Mouse (Mus musculus) embryo, embryonic 9.5 days (tissue): ENCODE results near the gene Pld1.
"Not testable (repeated sequence)": the region's sequence is repeated elsewhere in the genome, so short reads cannot be mapped to it uniquely, and the experiment has no call there.

Experiments used
- DNase-seq: peaks from one replicate; pipeline ENCODE4 v3.0.0-alpha.2; 2017; ENCODE audit errors: extremely low spot score

Gene Pld1

DNA sequence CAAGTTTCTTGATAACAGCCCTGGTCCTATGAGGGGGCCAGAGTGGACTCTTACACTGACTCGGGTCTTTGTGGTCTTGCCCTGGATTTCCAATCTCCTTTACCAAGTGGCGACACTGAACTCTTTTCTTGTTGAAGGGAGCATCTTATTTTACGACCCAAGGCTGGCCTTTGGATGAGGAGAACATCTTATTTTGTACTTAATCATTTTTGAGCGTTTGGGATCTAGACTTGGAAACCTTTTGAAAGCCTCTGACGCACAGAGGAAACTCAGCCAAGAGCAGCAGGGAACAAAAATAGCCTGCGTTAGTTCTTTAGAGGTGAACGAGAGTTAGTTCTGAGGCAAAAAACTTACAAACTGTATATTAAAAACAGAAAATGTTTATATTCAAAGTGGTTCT is 4.5 kb downstream of the Pld1 start:
- no peak for DNase-seq

DNA sequence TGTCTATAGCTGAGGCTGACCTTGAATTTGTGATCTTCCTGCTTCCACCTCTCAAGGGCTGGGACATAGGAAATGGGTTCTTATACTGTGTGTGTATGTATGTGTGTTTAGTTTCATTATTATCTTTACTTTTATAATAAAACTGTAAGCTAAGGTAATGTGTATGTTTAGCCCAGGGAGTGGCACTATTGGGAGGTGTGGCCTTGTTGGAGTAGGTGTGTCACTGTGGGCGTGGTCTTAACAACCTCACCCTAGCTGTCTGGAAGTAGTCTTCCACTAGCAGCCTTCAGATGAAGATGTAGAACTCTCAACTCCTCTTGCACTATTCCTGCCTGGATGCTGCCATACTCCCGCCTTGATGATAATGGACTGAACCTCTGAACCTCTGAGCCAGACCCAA is 6.9 kb downstream of the Pld1 start:
- DNase-seq, result not testable (repeated sequence)

DNA sequence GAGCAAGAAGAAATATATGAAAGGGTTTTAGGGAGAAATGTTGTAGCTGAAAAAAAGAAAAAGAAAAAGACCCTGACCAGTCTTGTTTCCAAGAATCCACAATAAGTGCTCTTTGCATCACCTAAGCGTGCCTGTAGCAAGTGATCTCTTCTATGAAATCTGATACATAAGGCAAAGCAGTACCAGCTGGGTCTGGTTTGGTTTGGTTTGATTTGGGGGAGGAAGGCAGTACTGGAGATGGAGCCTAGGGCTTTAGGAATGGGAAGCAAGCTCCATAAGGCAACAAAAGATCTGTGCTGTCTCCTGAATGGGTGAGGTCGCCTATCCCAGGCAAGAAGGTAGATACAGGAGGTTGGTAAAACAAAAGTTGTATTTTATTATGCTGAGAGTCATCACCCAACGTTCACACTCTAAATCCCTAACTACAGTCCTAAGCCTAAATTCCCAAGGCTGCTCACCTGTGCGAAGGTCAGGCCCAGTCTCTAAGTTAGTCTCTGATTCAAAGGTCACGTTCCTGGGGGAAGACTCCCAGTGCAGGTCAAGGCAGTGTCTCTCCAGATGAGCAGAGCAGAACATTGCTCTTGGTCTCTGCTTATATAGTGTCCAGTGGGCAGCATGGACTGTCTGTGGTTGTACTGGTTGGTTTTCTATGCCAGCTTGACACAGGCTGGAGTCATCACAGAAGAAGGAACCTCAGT is 10.8 kb downstream of the Pld1 start:
- DNase-seq, result no peak

DNA sequence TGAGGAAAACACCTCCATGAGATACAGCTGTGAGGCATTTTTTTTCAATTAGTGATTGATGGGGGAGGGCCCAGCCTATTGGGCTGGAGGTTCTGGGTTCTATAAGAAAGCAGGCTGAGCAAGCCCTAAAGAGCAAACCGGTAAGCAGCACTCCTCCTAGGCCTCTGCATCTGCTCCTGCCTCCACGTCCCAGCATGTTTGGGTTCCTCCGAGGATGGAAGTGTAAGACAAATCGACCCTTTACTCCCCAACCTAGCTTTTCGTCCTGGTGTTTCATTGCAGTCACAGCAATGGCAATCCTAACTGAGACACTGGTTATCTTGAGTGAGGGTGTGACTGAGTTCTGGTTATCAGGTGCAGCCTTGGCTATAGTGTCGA is 11.4 kb downstream of the Pld1 start:
- no peak for DNase-seq

DNA sequence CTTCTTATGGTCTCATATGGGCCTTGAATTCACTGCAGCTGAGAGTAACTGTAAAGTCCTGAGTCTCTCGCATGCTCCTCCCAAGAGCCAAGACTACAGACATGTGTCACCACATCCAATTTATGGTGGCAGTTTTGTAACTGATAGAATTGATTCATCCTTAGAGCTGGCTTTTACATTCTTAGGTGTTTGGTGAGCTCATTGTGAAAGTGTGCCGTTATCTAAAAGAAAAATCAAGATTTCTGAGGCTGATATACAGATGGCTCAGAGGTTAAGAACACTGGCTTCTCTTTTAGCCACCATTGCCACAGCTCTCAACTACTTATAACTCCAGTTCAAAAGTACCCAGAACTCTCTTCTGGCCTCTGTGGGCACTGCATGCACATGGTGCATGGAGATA is 12.2 kb downstream of the Pld1 start:
- no peak for DNase-seq

DNA sequence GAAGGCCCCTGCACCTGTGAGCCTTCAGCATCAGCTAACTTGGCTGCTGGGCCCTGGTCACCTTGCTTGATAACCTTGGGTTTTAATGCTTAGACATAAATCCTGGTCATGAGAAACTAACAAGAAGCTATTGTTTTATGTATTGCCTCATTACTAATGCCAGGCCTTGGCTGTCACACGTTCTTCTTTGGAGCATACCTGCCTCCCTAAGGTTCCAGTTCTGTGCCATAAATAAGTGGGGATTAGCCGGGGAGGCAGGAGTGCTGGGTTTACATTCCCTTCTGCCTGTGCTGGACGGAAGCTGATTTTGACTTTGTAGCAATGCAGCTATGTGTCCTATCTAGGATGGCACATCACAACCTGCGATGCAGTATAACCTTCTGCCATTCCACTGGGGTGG is 13.2 kb downstream of the Pld1 start:
- no peak for DNase-seq

DNA sequence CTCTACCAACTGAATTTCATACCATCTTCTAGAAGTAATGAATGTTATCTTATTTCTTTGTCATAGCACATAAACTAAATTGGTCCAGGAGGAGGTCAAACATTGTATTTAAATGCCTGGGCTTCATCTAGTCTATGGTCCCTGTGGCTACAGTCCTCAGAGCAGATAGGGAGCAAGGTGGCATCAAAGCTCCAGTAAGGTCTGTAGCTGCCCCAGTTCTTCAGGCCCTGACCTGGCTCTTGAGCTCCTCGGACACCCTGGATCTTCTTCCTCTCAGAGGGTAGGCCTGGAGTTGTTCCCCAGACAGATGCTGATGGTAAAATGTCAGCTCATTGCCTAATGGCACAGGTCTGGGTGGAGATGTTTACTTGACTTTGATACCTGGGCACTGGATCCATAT is 17.5 kb downstream of the Pld1 start:
- DNase-seq, result no peak

DNA sequence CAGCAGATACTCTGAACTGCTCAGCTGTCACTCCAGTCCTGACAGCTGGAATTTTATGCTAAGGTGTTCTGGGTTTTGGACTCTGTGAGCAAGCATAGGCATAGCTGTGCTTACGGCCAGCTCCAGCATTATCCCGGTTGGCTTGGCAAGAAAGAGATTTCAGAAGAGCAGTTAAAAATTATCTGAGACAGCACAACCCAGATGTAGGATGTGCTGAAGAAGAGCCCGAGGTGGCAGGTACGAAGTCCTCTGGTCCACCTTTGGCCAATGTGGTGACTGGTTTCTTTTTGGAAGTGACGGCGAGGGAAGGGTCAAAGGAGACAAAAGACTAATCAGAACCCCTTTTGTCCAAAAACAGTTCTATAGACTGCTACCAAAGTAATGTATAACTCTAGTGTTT is 20.7 kb downstream of the Pld1 start:
- no peak for DNase-seq

DNA sequence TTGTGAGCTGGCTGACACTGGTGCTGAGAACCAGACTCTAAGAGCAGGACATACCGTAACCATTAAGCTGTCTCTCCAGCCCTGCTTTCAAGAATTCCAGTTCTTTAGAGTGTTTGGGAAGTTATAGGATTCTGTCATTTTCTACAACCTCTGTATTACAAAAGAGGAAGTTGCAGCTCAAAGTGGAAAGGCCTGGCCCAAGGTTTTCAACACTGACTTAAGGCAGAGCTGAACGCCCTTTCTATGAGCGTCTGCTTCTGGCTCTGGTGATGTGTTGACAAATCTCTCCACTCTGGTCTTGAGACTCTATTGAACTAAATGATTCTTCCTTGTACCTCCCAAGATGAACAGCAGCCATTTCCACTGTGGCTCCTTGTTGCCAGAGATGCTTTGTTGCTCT is 22.7 kb downstream of the Pld1 start:
- DNase-seq, result no peak

DNA sequence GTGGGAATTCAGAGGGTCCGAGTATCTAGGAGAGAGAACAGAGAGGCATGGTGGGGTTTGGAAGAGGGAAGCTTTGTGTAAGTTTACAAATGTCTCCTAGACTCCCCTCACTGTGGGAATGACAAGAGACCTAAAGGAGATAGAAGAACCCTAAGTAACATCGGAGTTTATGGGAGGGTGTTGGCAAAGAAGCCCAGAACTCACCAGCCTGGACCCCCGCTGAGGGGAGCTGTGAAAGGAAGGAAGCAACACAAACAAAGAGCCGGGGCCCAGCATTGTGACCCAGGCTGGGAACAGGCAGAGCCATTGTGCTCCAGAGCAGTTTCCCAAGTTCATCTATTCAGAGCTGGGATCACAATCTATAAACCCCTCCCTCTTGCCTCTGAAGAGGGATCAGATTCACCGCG is 25.3 kb downstream of the Pld1 start:
- peak; percentile 37 for DNase-seq

DNA sequence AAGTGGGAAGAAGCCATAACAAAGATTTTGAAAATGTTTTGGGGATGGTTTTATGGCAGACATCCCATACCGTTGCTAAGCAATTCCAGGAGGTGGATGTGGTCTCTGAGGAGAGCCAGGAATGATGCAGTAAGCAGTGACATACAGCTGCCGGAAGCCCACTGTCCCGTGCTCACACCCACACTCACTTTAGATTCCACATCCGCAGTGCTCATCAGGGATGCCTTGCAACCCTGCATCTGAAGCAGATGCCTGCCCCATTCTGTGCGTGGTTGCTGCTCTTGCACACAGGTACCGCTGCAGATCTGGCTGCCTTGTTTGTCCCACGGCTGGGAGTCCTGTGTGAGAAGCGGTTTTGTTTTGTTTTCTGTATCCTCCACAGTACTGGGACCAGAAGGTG is 30.2 kb downstream of the Pld1 start:
- DNase-seq, result no peak

DNA sequence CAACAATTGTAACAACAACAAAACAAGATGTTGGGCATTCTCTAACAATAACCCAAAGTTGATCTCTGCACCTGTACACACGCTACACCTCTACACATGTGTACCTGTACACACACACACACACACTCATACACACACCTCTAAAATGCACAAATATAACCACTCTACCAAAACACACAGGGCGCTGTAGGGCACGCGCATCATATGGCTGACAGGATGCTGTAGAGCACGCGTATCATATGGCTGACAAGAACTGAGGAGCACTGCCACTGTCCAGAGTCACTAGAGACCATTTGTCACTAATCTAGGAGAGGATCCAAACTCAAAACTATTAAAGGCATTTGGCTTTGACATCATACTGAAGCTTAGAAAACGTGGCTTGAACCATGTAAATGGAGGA is 35.4 kb downstream of the Pld1 start:
- no peak for DNase-seq

DNA sequence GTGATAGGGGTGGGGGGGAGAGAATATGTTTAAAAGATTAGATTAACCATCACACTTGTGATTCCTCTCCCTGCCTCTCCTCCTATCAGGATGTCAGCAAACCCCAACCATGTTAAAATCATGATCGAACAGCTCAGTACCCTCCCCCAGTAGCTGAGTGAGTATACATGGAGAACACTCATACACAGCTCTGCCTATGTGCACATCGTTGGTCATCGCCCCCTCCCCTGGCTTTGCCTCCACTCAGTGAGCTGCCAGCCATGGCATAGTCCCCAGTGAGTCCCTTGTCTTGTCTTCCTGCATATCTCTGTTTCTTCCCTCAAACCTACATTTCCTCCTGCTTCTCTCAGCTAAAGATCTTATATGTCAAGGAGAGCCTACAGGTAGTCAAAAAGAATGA is 36.5 kb downstream of the Pld1 start:
- DNase-seq, result no peak

DNA sequence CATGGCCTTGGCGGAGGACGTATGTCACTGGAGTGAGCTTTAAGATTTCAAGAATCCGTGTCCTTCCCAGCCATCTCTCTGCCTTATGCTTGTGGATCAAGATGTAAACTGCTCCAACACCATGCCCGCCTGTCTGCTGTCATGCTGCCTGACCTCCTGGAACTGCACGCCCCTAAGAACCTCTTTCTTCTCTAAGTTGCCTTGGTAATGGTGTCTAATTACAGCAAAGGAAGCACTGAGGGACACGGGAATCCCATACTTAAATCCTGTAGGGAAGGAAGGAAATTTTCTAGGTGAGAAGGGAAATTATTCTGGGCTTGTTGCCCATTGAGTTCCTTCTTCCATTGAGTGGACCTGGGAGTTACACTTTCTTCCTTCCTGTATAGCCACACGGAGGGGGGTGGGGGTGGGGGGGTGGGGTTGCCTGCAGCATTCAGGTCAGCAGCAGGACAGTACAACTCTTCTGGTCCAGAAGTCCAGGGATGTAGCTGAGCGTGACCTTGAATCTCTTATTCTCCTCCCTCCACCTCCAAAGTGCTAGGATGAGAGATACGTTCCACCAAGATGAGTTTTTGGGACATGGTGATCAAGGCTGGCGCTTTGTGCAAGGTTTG is 38.5 kb downstream of the Pld1 start:
- no peak for DNase-seq

DNA sequence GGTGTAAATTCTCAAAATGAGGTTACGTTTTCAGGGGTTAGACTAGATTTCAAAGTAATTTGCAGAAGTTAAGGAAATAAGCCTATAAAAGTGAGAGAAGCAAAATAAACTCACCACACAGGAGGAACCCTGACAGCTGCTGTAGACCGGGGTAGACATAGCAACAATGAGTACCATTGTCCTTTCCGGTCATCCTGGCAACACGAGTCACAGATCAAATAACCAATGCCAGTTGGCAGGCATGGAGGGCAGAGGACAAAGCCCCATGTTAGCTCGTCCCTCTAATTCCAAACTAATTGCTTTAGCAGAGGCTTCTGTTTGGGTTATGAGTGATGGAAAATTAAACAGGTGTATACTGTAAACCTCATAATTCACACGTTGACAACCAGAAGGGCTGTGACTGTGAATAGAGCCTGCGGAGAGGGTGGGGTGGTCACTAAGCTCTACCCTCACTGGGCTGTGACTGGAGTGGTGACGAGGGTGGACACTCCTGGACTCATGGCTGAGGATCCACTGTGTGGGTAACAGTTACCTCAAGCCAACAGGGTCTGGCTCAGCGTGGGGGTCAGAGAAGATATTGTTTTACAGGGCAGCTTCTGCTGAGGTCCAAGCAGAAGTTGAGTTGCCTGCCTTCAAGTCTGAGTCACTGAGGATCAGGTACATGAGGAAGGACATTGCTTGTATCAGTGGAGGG is 39.7 kb downstream of the Pld1 start:
- no peak for DNase-seq

DNA sequence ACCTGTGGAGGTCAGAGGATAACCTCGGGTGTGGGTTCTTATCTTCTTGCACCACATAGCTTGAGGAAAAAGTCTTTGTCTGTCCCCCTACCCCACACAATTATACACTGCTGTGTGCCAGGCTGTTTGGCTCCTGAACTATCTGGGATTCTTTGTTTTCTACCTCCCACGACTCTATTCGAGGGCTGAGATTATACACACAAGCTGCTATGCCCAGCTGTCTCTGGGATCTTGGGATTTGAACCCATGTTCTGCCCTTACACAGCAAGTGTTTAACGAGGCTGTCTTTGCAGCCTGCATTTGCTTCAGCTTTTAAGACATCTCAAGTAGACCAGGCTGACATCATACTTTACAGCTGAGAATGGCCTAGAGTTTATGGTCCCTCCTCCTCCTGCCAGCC is 43.1 kb downstream of the Pld1 start:
- DNase-seq, result no peak

DNA sequence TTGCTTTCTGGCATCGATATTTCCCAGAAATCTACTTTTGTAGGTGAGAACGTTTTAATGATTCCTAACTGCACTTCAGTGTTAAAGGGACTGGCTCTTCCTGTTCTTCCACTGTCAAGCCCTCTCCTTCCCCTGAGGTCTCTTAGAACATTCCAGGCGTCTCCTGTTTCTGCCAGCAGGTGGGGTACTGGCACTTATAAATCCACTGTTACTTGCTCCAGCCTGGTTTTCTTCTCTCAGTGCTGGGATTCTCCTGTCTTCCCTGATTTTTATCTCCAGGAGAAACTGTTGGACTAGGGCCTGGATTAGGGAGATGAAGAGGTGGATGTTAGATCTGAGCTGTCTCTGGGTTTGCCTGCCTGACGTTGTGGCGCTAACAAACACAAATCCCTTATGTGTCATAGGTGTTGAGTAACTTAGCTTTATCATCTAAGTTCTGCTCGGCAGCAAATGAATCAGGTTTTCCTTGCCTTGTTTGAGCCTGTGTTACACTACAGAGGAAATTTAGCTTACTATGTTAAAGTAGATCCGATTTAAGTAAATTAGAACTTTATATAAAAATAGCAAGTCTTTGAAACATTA is 44.0 kb downstream of the Pld1 start:
- DNase-seq, result peak; percentile 64

DNA sequence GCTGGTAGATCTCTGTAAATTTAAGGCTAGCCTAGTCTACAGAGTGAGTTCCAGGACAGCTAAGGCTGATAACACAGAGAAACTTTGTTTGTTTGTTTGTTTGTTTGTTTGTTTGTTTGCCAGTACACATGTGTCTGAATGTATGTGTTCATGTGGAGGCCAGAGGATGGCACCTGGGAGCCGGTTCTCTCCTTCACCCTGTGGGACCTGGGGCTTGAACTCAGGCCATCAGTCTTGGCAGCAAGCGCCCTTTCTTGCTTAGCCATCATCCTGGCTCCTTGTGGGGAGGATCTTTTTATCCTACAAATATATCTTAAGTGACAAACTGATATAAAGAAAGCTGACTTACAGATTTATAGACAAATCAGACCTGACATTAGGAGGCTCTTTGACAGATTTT is 44.8 kb downstream of the Pld1 start:
- no peak for DNase-seq

DNA sequence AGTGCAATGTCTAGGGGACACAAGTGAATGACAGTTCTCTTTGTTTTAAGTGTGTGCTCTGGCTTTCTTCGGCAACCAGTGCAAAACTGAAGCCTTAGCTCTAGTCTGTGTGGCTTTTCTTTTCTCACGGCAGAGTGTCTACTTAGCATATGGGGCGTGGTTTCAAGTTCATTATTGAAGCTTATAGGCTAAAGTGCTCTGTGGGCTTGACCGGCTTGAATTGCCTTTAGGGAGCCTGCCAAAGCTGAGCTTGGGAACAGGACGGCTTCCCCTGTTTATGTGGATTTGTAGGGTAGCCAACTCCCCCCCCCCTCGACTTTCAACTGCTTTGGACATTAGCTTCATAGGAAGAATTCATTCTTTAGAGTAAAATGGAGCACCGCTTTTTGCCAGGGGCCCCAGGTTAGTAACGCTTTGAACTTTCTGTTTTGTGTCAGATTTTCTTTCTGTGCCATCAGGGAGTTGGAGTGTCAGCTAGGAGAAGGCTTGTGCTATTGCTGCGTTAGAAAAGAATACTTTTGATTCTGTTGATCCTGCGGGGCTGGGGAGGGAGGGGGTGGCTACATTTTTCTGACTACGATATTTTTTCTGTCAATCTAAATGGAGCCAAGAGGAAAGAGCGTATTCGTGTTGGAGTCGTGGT is 45.6 kb downstream of the Pld1 start:
- DNase-seq, result peak; percentile 59

DNA sequence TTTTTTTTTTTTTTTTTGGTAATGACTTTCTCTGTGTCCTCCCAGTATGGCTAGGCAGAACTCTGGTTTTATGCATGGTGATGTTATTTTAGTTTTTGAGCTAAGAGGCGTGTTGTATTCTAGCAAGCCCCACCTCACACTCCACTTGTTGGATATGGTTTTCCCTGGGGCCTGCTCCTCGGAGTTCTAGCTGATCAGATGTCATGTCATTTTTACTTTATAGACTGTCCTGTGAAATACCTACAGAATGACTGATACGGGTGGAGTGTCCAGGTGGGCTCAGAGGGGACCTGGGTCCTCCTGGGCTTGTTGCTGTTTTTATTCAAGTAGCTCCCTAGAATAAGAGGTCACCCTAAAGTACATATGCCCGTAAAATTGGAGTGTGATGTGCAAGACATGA is 46.1 kb downstream of the Pld1 start:
- DNase-seq, result no peak

DNA sequence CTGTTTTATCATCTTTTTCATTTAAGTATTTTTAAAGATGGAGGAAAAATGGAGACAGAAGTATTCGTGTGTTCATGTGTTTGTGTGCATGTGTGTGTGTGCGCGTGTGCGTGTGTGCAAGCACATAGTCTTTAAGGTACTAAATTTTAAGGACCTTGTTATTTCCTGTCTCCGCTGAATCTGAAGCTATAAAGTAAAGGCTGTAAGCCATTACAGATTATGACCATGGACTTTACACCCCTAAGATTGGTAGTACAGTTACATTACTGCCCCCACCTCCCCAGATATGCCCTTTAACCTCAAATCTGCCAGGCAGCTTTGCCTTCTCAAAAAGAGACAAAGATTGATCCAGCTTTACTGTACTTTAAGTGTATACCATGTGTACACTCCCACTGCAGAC is 46.8 kb downstream of the Pld1 start:
- no peak for DNase-seq

DNA sequence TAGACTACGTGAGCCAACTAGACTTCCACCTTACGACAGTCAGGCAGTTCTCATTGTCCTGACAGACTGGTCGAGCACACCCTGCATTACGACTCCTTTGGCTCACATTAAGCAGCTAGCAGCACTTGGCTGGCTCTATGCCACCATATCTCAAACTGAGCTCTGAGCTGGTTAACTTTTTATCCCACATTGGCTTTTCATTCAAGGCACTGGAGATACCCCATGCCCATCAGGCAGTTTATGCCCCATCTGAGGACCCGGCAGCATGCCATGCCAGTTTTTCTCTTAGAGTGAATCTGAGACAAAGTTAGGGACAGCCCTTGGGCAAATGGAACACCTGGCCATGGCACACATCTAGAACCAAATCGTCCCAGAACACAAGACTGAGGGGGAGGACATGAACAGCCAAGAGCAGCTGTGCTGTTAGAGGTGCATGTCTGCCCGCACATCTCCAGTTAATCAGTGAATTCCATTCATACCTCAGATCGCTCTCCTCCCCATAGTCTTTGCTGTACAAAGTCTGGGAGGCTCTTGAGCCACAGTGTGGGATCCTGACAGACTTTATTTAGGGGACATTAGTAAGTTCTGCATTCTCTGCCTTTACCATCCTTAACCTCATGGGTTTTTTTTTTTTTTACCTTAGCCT is 49.5 kb downstream of the Pld1 start:
- no peak for DNase-seq
